Mouse (Mus musculus) embryo, embryonic 11 days (tissue): ENCODE measurements around the gene Scd2.
"Not testable (repeated sequence)": the region's sequence is repeated elsewhere in the genome, so short reads cannot be mapped to it uniquely, and the experiment has no call there.

Experiments used
- DNase-seq: peaks from one replicate; pipeline ENCODE4 v3.0.0-alpha.2; 2015

Scd2 gene

DNA sequence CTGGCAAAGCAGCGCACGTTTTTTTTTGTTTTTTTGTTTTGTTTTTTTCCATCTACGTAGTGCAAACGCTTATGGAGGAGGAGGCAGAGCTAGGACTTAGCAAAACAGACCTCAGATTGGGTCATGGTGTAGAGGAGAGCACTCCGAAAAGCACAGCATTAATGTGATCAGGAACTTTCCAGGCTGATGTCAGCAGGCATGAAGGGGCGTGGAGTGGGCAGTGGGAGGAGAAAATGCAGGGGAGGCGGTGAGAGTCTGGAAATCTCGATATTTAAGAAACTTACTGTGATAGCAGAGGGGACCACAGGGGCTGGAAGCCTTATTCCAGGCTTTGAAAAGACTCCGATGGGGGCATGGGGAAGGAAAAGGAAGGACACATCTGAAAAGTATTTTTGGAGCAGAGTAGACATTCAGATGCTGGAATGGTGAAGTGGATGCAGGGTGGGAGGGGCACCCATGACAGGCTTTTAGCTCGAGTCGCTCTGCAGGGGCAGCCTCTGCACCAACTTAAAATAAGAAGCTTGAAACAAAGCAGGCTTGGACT is 21.5 kb downstream of the Scd2 start:
- peak; percentile 65 for DNase-seq

DNA sequence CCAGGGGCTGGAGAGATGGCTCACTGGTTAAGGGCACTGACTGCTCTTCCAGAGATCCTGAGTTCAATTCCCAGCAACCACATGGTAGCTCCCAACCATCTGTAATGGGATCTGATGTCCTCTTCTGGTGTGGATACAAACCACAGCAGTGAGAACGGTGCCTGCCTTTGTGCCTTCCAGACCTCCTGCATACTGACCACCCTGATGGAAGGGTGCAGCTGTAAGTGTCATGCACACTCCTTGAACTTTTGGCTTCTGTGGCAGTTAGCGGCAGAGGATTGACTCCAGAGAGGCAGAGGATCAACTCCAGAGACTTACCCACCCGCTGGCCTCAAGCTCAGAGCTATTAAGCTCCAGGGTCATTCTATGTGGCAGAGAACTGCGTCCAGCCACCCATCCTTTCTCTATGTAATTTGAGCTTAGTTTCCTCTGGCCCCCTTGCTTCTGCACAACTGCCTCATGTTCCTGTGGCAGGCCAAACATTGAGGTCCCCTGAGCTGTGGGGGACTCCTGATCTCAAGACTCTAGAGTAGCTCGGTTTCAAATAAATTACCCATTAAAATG is 23.4 kb downstream of the Scd2 start:
- DNase-seq: no peak

DNA sequence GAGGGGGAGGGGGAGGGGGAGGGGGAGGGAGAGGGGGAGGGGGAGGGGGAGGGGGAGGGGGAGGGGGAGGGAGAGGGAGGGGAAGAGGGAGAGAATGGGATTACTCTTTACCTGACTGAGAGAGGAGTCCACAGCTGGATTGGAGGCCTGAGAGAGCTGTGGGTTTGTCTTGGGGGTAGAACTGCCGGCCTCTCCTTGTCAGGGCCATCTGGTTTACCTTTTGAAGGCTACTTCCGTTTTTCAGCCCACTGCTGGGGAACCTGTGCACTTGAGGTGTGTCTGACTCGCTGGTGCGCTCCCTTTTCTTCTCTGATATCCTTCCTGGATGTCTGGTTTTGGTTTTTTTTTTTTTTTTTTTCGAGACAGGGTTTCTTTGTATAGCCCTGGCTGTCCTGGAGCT is 23.9 kb downstream of the Scd2 start:
- DNase-seq: no peak

DNA sequence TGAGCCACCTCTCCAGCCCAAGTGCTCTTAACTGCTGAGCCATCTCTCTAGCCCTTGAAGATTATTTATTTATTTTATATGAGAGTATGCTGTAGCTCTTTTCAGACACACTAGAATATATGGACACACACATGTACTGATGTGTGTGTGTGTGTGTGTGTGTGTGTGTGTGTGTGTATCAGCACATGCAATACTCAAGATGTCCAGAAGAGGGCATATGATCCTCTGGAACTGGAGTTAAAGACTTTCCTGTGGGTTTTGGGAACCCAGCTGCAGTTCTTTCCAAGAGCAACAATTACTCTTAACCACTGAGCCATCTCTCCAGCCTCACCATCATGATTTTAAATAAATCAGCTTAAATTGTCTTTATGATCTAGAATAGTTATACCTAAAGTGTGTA is 25.1 kb downstream of the Scd2 start:
- DNase-seq: no peak

DNA sequence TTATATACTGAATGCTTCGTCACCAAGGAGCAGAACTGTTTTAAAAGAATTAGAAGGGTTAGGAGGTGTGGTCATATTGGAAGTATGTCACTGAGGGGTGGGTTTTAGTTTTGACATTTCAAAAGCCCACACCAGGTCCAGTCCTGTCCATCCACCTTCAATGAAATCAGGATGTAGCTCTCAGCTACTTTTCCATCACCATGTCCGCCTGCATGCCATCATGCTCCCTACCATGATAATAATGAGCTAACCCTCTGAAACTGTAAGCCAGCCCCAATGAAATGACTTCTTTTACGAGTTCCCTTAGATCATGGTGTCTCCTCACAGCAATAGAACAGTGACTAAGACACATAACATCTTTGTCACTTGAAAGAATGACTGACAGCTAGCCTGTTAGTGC is 26.8 kb downstream of the Scd2 start:
- no peak for DNase-seq

DNA sequence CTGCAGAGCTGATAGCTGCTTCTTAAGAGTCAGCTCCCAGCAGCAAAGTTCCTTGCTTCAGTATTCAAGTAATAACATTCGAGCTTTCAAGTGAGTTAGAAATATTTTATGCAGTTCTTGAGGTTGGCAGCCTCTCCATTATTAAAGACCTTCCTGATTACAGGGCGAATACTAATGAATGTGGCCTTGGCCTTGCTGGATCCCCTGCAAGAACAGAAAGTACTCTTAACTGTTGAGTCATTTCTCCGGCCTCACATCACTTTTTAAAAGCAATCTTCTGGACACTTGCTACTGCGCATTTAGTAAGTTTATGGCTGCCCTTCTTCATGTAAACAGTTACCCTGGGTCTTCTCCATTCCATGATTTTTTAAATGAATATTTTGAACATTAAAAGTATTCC is 27.7 kb downstream of the Scd2 start:
- no peak for DNase-seq

DNA sequence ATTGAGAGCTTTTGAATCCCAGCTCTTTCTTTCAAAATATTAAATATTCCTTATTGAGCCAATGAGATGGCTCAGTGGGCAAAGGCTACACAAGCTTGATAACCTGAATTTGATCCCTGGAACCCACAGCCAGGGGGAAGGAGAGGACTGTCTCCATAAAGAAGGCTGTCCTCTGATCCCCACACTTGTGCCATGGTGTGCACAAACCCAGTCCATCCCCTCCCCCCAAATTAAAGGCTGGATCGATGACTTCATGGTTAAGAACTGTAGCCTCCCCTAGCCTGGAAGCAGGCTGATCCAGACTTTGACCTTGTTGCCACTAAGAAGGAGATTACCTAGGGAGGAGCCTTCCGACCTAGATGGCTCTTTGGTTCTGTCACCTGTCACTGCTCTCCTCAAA is 28.2 kb downstream of the Scd2 start:
- no peak for DNase-seq

DNA sequence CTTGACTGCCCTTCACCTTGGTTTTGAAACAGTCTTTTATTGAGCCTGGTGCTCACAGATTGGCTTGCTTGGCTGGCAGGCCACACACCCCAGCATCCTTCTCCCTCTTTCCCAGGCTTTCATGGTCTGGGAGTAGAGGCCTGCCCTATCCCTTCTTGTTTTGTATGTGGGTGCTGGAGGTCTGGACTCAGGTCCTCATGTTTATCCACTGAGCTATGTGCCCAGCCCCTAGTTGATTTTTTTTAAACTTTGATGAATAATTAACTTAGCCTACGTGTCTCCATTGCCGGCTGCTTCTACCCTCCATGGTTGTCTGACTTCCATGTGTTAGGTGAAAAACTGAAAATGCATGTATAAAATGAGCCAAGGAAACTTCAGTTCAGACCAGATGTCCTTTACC is 36.1 kb downstream of the Scd2 start:
- DNase-seq: no peak

DNA sequence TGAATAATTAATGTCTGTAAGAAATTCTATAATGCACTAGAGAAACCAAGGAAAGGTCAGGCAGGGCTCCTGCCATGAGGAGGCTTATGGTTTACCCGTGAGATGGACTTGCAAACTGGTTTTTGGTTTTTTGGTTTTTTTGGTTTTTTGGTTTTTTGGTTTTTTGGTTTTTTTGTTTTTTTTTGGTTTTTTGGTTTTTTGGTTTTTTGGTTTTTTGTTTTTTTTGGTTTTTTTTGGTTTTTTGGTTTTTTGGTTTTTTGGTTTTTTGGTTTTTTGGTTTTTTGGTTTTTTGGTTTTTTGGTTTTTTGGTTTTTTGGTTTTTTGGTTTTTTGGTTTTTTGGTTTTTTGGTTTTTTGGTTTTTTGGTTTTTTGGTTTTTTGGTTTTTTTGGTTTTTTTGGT is 37.7 kb downstream of the Scd2 start:
- not testable (repeated sequence) for DNase-seq

DNA sequence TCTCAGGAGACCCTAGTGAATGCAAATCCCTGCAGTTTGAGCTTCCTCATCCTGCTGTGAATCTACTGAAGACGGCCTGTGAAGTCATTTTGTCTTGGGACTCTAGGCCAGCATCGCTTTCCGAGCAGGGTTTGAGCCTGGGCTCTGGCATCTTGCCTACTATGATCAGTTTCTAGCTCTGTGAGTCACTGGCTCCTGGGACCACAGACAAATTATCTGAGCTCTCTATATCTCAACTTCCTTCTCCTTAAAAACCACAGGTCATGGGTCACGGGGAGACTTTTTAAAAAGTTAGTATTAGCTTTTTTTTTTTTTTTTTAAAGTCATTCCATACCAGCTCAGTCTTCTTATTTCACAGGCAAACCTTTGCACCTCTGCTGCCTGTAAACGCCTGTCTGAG is 38.4 kb downstream of the Scd2 start:
- no peak for DNase-seq

DNA sequence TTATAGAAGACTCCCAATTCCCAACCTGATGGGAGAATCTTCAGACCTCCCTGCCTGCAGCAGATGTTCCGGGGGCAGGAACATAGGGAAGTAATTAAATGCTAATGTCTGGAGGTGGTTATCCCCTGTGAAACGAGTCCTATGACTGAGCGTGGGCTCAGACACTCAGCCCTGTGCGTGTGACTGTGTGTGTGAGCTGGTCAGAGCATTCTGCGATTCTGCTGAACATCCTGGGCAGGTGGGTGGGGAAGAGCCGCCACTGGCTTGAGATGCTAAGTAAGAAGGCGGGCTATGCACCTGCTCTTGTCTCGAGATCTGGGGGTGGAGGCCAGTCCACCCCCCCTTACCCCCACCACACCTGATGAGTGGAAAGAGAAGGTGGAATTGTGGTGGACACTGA is 38.9 kb downstream of the Scd2 start:
- no peak for DNase-seq

DNA sequence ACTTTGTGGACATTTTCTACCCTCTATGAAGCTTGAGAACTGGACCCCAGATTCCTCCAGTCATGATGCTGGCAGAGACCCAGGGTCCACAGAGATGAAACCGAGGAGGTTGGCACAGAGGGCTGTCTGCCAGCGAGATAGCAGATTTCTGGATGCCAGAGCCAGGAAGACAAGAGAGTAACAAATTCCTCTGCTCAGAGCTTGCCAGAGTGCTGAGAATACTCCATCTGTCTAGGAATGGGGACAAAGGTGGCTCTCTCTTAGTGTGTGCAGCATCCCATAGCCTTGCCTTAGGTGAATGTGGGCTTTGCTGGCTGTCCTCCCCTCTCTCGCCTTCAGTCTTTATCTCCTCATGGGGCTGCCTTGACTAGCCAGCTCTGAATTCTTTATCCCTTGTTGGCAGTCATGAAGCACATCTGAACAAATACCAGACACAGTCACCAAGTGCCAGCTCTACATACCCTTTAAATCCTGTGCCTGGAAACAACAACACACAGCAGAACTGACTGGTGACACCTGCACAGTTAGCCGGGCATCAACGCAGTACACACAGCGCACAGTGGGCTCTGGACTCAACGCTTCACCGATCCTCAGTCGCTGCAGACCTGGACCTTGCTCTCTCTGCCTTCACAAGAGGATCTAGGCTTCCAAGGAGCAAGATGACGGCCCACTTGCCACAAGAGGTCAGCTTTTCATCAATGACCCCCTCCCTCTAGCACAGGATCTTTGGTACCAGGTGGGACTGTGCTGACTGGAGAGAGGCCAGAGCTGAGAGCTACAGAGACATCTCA is 39.6 kb downstream of the Scd2 start, which contains the start of gene Scd4:
TSS of gene Scd4 (plus strand) at position 260 of the 791 bp plus-strand sequence.
- no peak for DNase-seq

DNA sequence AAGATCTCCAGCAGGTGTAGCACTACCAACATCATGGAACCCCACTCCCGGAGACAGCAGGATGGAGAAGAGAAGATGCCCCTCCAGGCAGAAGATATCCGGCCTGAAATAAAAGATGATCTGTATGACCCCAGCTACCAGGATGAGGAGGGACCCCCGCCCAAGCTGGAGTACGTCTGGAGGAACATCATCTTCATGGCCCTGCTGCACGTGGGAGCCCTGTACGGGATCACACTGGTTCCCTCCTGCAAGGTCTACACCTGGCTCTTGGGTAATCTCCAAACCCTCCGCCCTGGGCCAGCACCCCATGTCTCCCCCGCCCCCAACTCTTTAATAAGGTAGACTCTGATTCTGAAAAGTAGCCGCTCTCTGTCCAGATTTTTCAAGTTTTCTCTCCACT is 40.5 kb downstream of the Scd2 start:
- DNase-seq: no peak

DNA sequence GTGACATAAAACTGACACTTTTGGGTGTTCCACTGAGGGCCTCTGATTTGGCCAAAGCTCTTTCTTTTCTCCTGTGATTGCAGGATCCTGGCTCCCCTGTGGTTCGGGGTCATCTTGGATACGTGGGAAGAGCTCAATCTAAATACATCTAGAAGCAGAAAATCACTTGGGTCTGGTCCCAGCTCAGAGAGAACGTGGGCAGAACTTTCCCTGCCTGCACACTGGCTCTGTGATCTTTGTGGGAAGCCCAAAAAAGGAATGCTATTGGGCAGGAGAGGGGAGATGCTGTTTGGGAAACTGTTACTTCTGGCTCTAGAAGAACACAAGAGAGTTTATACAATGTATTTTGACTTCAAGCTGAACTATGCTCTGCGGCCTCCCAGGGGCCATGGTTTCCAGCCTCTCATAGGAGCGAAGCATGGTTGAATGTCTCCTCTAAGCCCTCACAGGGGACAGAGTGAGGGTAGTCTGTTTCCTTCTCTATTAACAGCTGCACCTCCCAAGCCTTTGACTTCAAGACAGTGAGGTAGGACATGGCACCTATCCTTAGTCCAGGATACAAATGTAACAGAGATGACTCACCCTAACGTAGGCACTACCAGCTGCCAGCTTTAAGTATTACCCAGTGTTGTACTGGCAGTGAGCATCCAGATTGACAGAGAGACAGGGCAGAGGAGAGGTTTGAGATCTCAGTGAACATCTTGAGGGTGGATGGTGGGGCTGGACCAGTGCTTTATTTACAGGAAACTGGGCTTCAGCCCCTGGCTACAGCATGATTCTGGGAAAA is 42.6 kb downstream of the Scd2 start:
- DNase-seq: no peak

DNA sequence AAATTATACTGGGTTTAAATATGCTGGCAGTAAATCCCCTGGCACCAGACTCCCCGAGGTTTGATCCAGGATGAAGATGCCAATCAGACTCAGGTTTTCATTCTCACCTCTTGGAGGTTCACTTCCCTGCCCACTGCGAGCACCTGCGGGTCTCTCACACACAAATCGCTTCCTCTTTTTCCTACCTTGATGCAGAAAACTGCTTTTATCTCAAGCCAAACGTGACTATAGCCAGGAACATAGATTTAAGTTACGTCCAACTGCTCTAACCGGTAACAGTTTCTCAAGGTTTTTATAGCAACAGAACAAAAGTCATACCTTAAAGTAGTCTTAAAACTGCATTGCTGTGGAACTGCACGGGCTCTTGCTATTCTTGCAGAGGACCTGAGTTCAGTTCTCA is 56.2 kb downstream of the Scd2 start:
- no peak for DNase-seq

DNA sequence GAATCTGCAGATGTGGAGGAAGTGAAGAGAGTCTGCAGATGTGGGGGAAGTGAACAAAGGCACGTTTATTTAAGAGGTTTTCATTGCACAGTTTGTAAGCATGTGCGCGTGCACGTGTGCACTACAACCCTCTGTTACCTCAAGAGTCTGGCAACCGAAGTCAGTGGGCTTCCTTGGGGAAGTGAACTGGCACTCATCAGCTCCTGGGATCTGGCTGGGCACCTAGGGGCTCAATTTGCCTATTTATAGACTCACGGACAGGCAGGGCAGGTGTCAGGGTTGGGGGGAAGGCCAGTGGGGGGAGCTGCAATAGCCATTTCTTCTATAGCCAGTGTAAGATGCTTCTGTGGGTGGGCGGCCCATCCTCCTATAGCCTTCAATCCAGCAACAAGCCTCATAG is 58.3 kb downstream of the Scd2 start:
- DNase-seq: no peak
